Mouse (Mus musculus) cerebellum, adult 8-10 months (tissue): ENCODE measurements around the gene Ptprn.

Source experiments
- DNase-seq: peaks from one replicate; pipeline ENCODE4 v3.0.0; 2022

The Ptprn gene

DNA sequence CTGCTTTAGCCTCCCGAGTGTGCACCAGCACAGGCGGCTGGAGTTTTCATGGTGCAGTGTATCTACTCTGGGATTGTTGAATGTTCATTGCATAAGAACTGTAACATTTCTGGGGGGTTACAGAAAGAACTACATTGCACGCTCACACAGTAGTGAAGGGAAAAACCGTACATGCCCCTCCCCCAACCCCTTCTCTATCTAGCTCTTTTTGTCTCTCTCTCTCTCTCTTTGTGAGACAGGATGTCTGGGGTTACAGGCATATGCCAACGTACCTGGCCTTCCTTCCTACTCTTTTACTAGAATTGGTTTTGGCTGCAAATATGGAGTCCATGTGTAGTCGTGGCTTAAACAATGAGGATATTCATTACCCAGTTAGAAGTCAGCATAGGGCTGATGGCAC lies 41.4 kb downstream of the Ptprn start:
- DNase-seq, result no peak

DNA sequence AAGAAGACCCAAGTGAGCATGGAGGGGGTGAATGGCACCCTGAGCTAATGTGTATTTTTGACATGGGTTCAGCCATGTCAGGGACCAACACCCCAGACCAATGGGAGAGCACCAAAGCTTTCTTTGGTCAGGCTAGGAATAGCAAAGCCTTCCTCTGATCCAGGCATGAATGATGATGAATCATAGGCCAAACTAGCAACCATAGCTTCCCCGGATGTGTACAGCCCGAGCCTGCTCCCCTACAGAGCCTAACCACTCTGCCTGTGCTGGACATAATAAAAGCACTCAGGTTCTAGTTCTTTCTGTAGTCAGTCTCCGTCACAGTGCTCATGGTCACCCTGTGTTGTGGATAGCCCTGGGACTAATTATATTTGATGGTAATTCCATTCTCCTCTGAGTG lies 42.8 kb downstream of the Ptprn start:
- DNase-seq, result no peak

DNA sequence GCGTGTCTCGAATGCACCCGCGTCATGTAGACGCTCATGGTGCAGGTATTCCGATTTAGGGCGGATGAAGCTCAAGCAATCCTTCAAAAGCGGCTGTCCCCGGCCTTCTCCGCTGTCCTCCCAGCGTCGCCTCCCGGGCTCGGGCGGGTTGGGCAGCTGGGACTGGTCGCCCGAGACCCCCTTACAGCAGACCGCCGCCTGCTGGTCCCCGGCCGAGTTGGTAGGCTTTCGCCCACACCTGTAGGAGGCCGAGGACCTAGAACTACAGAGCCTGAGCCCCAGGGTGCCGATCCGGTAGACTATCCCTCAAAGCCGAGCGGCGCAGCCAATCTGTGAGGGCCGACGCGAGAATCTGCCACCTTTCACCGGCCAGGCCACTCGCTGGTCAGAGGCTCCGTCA lies 44.8 kb downstream of the Ptprn start, which contains the start of gene Tuba4a:
Tuba4a (minus strand) TSS at position 335 of the 400 bp plus-strand sequence.
- DNase-seq, result no peak

DNA sequence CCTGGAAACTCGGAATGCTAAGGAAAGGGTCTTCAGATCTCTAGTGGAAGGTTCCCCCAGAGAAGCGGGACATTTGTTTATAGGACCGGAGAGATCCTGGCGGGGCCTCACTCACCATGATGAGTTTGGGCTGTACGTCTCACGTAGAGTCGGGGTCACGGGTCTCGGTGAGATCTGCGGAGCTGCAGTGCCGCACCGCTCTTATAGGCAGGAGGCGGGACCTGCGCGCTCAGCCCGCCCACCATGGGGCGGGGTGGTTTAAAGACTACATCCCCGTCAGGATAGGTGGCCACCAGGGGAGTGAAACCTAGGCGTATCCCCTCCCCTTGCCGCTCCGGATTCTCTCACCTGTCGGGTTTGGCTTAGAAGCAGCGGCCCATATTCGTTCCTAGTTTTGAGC lies 45.2 kb downstream of the Ptprn start:
- DNase-seq, result peak; percentile 97

DNA sequence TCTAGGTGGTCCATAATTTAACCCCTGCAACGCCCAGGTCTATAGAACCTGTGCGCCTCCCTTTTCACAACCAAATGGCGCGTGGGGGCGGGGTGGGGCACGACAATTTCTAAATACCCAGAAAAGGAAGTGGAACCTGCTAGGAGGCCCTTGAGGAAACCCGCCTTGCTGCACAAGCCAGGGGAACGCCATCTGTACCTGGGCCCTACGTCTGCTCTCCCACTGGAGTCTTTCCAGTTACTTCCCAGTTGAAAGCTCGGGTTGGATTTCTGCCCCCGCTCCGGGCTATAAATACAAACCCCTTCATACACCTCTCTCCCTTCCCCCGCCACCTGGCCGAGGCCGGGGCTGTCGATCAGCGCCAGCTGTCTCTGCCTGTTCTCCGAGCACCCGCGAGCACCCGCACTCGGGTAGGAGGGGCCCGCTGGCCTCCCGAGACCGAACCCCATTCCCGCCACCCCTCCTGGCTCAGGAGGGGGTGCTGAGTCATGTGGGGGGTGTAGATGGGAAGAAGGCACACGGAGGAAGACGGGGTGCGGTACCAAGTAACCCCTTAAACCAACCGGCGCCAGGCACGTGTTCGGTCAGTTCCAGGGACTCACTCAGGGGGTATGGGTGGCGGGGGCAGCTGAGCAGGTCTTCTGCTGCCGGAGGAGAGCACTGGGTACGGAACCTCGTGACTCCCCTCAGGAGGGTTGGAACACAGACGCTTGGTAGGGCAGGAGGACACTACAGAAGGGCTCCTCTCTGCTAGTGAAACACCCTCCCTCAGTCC lies 45.9 kb downstream of the Ptprn start:
- DNase-seq, result peak; percentile 90

DNA sequence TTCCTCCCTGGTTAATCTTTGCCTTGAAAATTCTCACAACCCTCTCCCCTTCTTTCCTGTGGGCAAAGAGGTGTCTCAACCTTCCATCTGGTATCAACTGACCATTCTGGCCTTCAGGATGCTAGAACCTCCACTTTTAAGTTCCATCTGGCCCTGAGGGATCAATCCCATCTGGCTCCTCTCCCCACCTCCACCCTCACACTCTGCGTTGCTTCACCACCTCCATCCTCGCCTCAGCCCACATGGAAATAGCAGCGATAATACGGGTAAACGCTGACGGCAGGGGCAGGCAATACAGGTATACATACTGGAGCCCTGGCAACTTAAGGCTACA lies 46.4 kb downstream of the Ptprn start:
- DNase-seq, result no peak

DNA sequence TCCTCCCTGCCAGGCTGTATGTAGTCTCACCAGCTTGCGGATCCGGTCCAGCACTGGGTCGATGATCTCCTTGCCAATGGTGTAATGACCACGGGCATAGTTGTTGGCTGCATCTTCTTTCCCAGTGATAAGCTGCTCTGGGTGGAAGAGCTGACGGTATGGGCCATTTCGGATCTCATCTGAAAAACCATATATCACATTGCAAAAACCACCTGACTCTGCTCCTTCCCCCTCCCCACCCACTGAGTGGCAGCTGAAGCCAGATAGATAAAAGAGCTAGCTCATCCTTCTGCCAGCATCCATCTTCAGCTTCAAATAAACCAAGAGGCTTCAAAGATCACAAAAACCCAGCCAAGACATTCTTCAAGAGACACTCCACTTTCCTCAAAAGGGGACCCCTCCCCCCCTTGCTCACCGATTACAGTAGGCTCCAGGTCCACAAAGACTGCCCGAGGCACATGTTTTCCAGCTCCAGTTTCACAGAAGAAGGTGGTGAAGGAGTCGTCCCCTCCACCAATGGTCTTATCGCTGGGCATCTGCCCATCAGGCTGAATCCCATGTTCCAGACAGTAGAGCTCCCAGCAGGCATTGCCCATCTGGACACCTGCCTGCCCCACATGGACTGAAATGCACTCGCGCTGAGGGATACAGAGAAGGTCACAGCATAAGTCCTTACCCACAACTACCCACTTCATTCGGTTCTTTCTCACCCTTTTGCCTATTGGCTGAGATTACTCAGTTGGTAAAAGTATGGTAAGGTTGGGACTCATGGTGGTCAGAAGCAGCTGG lies 47.3 kb downstream of the Ptprn start:
- DNase-seq, result peak; percentile 57

DNA sequence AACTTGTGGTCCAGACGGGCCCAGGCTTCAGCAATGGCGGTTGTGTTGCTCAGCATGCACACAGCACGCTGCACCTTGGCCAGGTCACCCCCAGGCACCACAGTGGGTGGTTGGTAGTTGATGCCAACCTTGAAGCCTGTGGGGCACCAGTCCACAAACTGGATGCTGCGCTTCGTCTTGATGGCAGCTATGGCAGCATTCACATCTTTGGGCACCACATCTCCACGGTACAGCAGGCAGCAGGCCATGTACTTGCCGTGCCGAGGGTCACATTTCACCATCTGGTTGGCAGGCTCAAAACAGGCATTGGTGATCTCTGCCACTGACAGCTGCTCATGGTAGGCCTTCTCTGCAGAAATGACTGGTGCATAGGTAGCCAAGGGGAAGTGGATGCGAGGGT lies 48.5 kb downstream of the Ptprn start:
- peak; percentile 34 for DNase-seq

DNA sequence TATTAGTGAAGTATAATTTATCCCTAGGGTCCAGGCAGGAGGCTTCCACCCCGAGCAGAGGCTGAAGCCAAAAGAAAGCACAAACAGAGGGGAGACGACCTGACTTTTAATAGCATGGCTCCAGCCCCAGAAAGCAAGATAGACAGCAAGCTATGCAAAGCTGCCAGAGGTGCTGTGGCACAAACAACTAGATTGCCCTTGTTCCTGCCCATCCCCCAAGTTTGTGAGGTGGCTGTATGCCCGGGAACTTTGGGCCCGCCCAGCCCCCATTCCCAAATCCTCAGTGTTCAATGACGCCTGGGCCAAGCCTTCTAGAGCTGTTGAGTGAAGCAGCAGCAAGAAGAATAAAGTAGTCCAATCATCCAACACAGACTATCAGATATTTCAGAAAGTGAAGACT lies 49.4 kb downstream of the Ptprn start:
- peak; percentile 47 for DNase-seq

DNA sequence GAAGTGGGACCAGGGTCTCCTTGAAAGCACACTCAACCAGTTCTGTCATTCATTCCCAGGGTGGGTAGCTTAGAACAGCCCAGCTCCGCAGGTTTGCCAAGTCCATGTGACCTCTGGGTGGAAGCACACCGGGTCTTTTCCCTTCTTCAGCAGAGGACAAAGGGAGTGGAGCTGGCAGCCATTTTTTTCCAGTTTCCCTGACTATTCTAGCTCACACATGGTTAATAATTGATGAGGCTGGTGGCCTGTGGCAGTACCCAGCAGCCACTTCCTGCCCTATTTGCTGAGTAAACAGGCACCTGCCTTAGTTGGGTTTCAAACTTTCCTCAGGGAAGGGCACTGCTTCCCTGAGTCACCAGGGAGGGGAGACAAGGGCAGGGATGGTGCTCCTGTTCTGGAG lies 49.9 kb downstream of the Ptprn start:
- DNase-seq, result no peak

DNA sequence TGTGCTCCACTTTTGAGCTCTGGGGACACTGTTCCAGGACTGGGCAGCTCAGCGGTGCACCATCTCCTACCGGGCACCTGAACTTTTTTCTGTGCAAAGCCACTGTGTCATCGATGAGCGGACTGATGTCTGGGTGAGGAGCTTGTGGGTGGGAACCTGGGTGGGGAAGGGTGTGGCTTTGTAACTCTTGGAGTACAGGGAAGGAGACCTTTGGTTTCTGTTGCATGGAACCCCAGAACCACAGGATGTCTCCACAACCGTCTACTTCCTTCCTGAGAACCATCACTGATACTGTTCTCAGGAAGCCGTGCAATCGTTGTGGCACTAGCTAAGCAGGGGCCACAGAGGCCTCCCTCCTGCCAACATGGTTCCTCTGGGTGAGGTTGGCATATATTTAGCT lies 51.2 kb downstream of the Ptprn start:
- DNase-seq, result no peak

DNA sequence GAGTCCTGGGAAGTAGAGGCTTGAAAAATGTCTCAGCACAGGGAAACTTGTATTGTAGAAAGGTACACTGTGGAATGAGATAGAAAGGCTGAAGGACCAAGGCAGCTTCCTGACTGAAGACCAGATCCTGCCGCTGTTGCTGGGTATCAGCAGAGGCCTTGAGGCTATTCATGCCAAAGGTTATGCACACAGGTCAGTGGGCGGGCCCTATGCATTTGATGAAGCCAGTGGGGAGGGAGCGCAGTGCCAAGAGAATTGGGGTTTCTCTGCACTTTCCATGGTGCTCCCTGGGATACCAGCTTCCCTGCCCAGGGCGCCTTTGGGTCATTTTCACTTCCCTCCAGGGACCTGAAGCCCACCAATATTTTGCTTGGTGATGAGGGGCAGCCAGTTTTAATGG lies 51.8 kb downstream of the Ptprn start:
- no peak for DNase-seq

DNA sequence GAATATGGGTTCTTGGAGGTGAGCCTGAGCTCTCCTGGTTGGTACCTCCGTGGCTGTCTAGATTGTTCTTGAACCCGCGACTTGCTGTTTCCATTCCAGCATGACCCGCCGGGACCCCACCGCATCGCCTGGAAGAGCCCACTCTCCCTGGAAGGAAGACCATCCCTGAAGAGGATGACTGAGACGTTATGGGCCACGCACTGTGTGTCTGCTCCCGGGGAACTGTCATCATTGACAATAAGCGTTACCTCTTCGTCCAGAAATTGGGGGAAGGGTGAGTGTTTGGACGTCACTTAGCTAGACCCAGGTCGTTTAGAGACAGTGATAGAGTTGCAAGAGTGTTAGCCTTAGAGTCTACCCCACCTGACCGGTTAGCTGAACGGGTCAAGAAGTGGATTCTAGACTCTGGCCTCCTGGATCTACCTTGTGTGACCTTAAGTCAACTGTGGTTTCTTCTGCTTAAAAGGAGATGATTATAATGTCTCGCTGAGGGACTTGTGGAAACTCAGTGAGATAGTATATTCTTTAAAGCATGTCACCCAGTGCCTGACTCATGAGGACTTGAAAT lies 53.1 kb downstream of the Ptprn start:
- DNase-seq, result no peak

DNA sequence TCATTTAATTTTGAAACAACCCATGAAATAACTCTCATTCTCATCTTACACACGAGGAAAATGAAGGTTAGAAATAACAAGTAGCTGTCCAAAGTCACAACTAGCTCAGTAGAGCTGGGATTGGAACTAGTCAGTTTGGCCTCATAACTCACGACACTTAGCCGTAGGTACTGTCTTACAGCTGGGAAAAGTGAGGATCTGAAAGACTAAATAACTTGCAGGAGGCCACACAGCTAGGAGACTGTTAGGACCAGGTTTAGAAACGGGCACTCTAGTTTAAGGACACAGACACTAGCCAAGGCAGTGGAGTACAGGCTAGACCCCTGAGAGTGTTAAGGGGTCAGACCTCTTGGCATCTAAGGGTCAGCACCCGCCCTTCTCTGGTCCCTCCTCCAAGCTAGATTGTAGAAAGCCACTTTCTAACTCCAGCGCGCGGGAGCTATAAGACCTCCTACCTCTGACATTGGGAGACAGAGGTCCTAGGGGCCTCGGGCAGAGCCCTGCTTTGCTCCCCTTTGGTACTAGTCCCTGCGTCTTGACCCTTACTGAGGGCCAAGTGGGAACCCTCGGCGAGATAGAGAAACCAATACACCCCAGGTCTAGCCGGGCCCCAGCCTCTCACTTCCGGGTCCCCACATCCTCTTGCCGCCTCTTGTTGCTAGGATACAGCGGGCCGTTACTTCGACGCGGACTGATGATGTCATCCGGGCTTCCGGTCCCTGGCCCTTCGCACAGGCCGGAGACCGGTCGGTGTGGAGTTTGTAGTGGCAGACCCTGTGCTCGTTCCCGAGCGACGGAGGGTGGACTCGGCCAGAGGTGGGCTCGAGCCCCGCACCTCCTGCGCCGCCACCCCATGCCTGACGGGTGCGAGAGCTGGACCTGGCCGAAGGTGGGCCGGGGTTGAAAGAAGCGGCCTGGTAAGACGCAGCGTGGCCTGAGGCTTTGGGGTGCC lies 53.9 kb downstream of the Ptprn start, which contains the start of the genes Glb1l and Stk16:
Glb1l (minus strand) TSS at position 678 of the 952 bp plus-strand sequence.
Stk16 (plus strand) TSS at position 703 of the 952 bp plus-strand sequence.
- DNase-seq, result peak; percentile 93

DNA sequence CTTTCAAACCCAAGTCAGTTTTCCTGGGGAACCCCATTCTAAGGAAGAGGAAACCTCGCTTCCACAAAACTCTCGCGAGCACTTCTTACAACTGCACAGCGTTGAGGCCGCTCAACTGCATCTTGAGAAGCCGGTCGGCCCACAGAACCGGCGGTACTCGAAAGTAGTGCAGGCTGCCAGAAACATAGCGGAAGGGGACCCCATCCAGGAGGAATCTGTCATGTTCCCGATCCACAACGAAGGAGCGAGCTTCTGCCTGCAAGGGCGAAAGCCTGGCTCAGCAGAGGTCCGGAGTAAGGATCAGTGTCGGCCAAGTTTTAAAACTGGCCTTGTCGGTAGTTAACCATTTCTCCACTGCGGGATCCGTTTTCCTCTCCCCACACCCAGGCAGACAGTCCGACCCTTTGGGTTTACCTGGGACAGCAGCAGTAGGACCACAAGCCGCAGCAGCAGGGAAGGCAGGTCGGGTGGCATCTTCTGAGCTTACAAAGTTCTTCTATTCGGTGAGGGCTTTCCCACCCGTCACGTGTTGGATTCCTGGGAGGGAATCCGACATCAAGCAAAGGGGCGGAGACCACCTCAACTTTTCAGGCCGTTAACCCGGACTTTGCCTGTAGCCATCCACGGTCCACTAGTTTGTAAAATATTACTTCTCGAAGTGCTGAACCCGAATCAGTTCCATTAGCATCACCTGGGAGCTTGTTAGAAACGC lies 55.2 kb downstream of the Ptprn start:
- DNase-seq, result no peak

DNA sequence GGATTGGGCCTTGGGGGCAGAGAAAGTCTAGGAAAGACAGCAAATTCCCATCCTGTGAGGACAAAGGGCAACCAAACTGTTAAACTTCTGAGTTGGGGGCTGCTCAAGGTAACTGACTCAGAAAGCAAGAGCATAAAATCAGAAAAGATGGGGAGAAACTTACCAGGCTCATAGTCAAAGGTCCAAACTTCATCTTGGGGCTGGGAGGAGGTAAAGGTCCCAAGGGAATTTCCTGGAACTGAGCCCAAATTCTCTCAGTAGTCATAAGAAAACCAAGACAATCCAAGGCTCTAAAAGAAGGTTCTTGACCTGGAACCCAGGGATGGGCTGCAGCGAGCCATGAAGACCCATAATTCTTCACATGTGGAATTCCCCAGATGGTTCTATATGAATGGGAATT lies 63.1 kb downstream of the Ptprn start:
- no peak for DNase-seq
